In genomic region chr2:160305070-160305469, GRCm38 (mm10) we compare ENCODE assay signal across 39 mouse cellular contexts. TPM values are rescaled to one million over a fixed set of nuclear protein-coding genes. Genes with fewer than 3 reads are reported as not detected.
"Had no signal": no experiment of that assay in that cellular context is flagged by ENCODE, and none has a peak within 500 bp of the region (broad histone marks: within the 10 kb centered on the region; RNA-seq: fewer than 3 reads in every experiment).

No protein-coding gene starts in this region.

- H3K27ac ChIP-seq: limb, embryonic 10.5 days; limb, embryonic 12.5 days; limb, embryonic 13.5 days; limb, embryonic 15.5 days; liver, embryonic 12.5 days; liver, embryonic 13.5 days; liver, embryonic 14.5 days; liver, embryonic 15.5 days; lung, embryonic 15.5 days; macrophage; midbrain, embryonic 10.5 days; midbrain, embryonic 12.5 days; midbrain, embryonic 13.5 days; midbrain, embryonic 15.5 days had no signal

- H3K4me3 ChIP-seq: limb, embryonic 10.5 days; limb, embryonic 12.5 days; limb, embryonic 13.5 days; limb, embryonic 15.5 days; liver, embryonic 12.5 days; liver, embryonic 13.5 days; liver, embryonic 15.5 days; lung, embryonic 15.5 days; megakaryocyte, embryonic 14.5 days; midbrain, embryonic 10.5 days; midbrain, embryonic 12.5 days; midbrain, embryonic 13.5 days; midbrain, embryonic 15.5 days; myocyte had no signal

- H3K27me3 ChIP-seq: limb, embryonic 15.5 days; liver, embryonic 12.5 days; liver, embryonic 13.5 days; liver, embryonic 15.5 days; lung, embryonic 15.5 days; megakaryocyte, embryonic 14.5 days; midbrain, embryonic 12.5 days; midbrain, embryonic 13.5 days; midbrain, embryonic 15.5 days had no signal

- DNase-seq: left cerebral cortex, postnatal 4 days; liver; liver, embryonic 13.5 days; liver, postnatal 0 days; lung, adult 18-20 months; lung, adult 2 months; lung, embryonic 14.5 days; lung, postnatal 10 days; lung, postnatal 14 days; lung, postnatal 36 days; lung, postnatal 4 days; midbrain, embryonic 14.5 days had no signal

- H3K9ac ChIP-seq: limb, embryonic 12.5 days; limb, embryonic 13.5 days; limb, embryonic 15.5 days; liver, embryonic 12.5 days; liver, embryonic 13.5 days; liver, embryonic 14.5 days; liver, embryonic 15.5 days; liver, postnatal 0 days; lung, embryonic 14.5 days; lung, embryonic 15.5 days; midbrain, embryonic 12.5 days; midbrain, embryonic 13.5 days; midbrain, embryonic 15.5 days had no signal

- H3K9me3 ChIP-seq: limb, embryonic 10.5 days; limb, embryonic 12.5 days; limb, embryonic 13.5 days; limb, embryonic 15.5 days; liver, embryonic 12.5 days; liver, embryonic 13.5 days; liver, embryonic 15.5 days; lung, embryonic 15.5 days; megakaryocyte, embryonic 14.5 days; midbrain, embryonic 10.5 days; midbrain, embryonic 12.5 days; midbrain, embryonic 13.5 days; midbrain, embryonic 15.5 days had no signal

- H3K36me3 ChIP-seq: limb, embryonic 10.5 days; limb, embryonic 12.5 days; limb, embryonic 13.5 days; limb, embryonic 15.5 days; liver, embryonic 12.5 days; liver, embryonic 13.5 days; liver, embryonic 15.5 days; lung, embryonic 15.5 days; midbrain, embryonic 10.5 days; midbrain, embryonic 12.5 days; midbrain, embryonic 13.5 days; midbrain, embryonic 15.5 days had no signal

- H3K4me2 ChIP-seq: limb, embryonic 12.5 days; limb, embryonic 13.5 days; limb, embryonic 15.5 days; liver, embryonic 11.5 days; liver, embryonic 12.5 days; liver, embryonic 13.5 days; liver, embryonic 15.5 days; lung, embryonic 14.5 days; lung, embryonic 15.5 days; midbrain, embryonic 11.5 days; midbrain, embryonic 12.5 days; midbrain, embryonic 13.5 days; midbrain, embryonic 15.5 days had no signal

- H3K4me1 ChIP-seq: limb, embryonic 10.5 days; limb, embryonic 12.5 days; limb, embryonic 13.5 days; limb, embryonic 15.5 days; liver, embryonic 12.5 days; liver, embryonic 13.5 days; liver, embryonic 15.5 days; lung, embryonic 15.5 days; megakaryocyte, embryonic 14.5 days; midbrain, embryonic 12.5 days; midbrain, embryonic 13.5 days; midbrain, embryonic 15.5 days had no signal

RNA-seq across cellular contexts. Expression of gene Gm826, which starts 28.9 kb away (rescaled TPM):
- total RNA-seq: left cerebral cortex, postnatal 10 days; left cerebral cortex, postnatal 14 days; left cerebral cortex, postnatal 25 days; left cerebral cortex, postnatal 36 days; megakaryocyte progenitor cell, adult 5-6 weeks; megakaryocyte-erythroid progenitor cell, adult 5-6 weeks; midbrain, postnatal 0 days; monocyte, adult 5-6 weeks had no signal
- polyA plus RNA-seq: limb, embryonic 12.5 days; midbrain, embryonic 11.5 days; midbrain, embryonic 13.5 days; midbrain, embryonic 15.5 days; midbrain, embryonic 16.5 days; myocyte; neural tube, embryonic 11.5 days had no signal
